Mouse (Mus musculus) heart, postnatal 10 days (tissue): ENCODE measurements around the gene Gm6803. TPM values are rescaled to one million over a fixed set of nuclear protein-coding genes. Genes with fewer than 3 reads are reported as not detected.
"Not testable (repeated sequence)": the region's sequence is repeated elsewhere in the genome, so short reads cannot be mapped to it uniquely, and the experiment has no call there.

Source experiments
- DNase-seq, 2 experiments: peaks; one replicate each; pipeline ENCODE4 v3.0.0; 2021
- intact Hi-C: fragments of 180-260 bp; cut with DNase I; formaldehyde crosslinking; loops from one replicate; pipeline ENCODE4 v1.15.1; 2025
- total RNA-seq, 2 experiments: library from RNA; stranded (reverse); gene quantifications; 2 replicates each; pipeline ENCODE4 v1.2.3; 2021

Gene Gm6803
- total RNA-seq: not detected

DNA sequence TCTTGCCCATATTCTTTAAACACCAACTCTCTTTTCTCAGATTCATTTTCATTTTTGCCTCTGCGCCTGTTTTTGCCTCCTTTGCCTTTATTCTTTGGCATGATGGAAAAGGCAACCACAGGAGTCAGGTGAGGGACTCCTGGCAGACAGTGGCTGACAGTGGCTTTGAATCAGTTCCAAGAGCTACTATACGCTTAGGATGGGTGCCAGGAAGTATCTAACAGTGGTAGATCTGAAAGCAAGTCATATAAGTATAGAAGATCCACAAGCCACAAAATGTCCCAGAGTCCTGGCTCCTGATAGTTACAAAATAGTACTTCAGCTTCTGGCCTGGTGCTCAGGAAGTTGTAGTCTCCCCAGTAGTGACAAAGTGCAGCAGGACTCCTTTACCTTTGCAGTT is at the start of gene Gm6803:
Gm6803 (minus strand) TSS at position 101 of the 400 bp plus-strand sequence.
- intact Hi-C loops, DNase-seq: not testable (repeated sequence)

GRCm38 (mm10) chr12:88045226-88045625 is 26.7 kb upstream of the Gm6803 start:
- DNase-seq: not testable (repeated sequence)
- intact Hi-C loops: loop anchor here (10.0 kb wide), 1 partner anchor 290 kb away; no protein-coding TSS in a partner anchor

DNA sequence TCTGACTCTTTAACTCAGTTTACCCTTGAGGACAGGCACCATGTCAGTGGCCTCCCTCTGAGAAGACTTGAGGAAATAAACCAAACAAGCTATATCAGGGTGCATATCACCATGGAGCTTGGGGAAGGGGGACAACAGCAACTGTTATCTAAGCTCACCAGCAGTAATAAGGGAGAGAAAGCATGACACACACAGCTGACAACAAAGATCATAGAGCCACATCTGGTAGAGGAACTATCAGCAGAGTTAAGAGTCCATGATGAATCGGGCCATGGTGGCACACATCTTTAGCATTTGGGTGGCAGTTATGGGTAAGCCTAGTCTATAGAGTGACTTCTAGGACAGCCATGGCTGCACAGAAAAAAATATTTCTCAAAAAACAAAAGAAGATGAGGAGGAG is 21.1 kb upstream of the Gm6803 start:
- intact Hi-C loops: loop anchor here (10.0 kb wide), 1 partner anchor 295 kb away; no protein-coding TSS in a partner anchor
- DNase-seq: not testable (repeated sequence)

- DNase-seq, intact Hi-C loops: not testable (repeated sequence)
Observed at GRCm38 (mm10) chr12:88039062-88039461, 20.5 kb upstream of the Gm6803 start.

DNA sequence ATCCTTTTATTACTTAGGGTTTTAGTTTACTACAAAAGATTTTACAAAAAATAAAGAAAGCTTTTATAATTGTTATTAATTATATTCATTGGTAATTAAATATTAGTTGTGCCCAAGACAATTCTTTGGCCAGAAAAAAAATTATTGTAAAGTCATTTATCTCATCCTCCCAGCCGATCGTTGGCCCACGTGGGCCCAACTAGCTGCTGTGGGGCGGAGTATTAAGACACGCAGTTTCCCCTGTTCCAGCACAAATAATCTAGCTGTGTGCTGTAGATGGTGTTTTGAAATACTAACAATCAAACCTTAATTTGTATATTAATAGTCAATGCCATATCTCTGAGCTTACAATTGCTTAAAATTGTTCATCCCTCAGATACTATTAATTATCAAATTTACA is 13.7 kb upstream of the Gm6803 start:
- intact Hi-C loops, DNase-seq: not testable (repeated sequence)

GRCm38 (mm10) chr12:88026704-88027103 is 8.1 kb upstream of the Gm6803 start, which contains the start of gene Gm2056:
Gene Gm2056 (plus strand): TSS chr12:88027004.
- intact Hi-C loops, DNase-seq: not testable (repeated sequence)

- DNase-seq, intact Hi-C loops: not testable (repeated sequence)
Observed at GRCm38 (mm10) chr12:88011548-88011947, 7.0 kb downstream of the Gm6803 start, which contains the start of gene Gm2075. Gene Gm2075 (plus strand): TSS chr12:88011848.

- intact Hi-C loops, DNase-seq: not testable (repeated sequence)
Observed at GRCm38 (mm10) chr12:88004118-88004517, 14.5 kb downstream of the Gm6803 start.

DNA sequence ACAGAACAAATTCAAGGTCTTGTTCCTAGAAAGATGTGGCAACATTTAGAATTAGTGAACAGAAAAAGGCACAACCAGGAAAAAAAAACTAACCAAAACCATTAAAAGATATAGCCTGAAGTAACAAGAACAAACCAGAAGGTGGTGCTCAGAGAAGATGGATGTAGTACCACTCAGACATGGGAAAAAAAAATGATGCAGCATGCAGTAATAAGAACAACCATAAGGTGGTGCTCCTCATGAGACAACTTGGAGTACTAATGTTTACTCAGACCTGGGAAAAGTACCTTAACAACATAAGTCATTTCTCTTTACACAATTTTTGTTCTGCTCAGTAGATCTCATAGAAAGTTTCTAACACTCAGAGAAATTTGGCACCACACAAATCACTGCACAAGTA is 34.6 kb downstream of the Gm6803 start:
- intact Hi-C loops, DNase-seq: not testable (repeated sequence)

Other genes starting within 250 kb of the Gm6803 start
- gene Gm21319, start 243.0 kb downstream of the Gm6803 start, total RNA-seq: not detected
- not detected for gene Gm21936, start 223.3 kb downstream of the Gm6803 start, total RNA-seq
- not detected for gene BB287469, start 202.2 kb downstream of the Gm6803 start, total RNA-seq
- not detected for gene Gm2001, start 176.4 kb downstream of the Gm6803 start, total RNA-seq
- not detected for gene Gm2016, start 144.7 kb downstream of the Gm6803 start, total RNA-seq
- gene Gm2022, start 123.4 kb downstream of the Gm6803 start, total RNA-seq: not detected
- gene Gm2035, start 98.9 kb downstream of the Gm6803 start, total RNA-seq: not detected
- gene Gm2042, start 64.7 kb downstream of the Gm6803 start, total RNA-seq: not detected
- gene Gm2075, start 6.9 kb downstream of the Gm6803 start, total RNA-seq: not detected
- gene Gm2056, start 8.2 kb upstream of the Gm6803 start, total RNA-seq: not detected
- gene Gm16368, start 64.9 kb upstream of the Gm6803 start, total RNA-seq: not detected
- gene Gm10436, start 163.3 kb upstream of the Gm6803 start, total RNA-seq: not detected
- not detected for gene Gm8332, start 231.3 kb upstream of the Gm6803 start, total RNA-seq